Mouse (Mus musculus) left cerebral cortex, adult 8-10 months (tissue): ENCODE data around the gene Ldb3. TPM values are rescaled to one million over a fixed set of nuclear protein-coding genes. Genes with fewer than 3 reads are reported as not detected.

ENCODE experiments used
- total RNA-seq, 4 experiments: library from RNA; stranded (reverse); gene quantifications; 2 replicates each; pipeline ENCODE4 v1.2.4; 2022

The Ldb3 gene
- total RNA-seq, 4 experiments from 2014 or later: 4.8 to 5.4 (median 5.2) TPM

Other genes starting within 250 kb of the Ldb3 start
- gene Fam25c, start 233.2 kb downstream of the Ldb3 start, total RNA-seq: 1 to 10 TPM in 1 of 4 experiments, not detected in 3; 1.3 TPM
- gene Sncg, start 213.9 kb downstream of the Ldb3 start, total RNA-seq: 1 to 10 TPM; 5.4 to 7.2 (median 6.0) TPM
- gene Mmrn2, start 213.2 kb downstream of the Ldb3 start, total RNA-seq: 1 to 10 TPM; 4.9 to 7.3 (median 5.8) TPM
- gene Bmpr1a, start 85.3 kb downstream of the Ldb3 start, total RNA-seq: 10 to 100 TPM; 35.7 to 41.7 (median 40.4) TPM
- gene 9230112D13Rik, start 65.9 kb downstream of the Ldb3 start, total RNA-seq: not detected
- gene Opn4, start 11.5 kb upstream of the Ldb3 start, total RNA-seq: not detected
- gene Wapl, start 85.2 kb upstream of the Ldb3 start, total RNA-seq: 10 to 100 TPM; 45.1 to 50.1 (median 48.2) TPM
- gene Grid1, start 231.4 kb upstream of the Ldb3 start, total RNA-seq: 10 to 100 TPM; 50.4 to 57.7 (median 53.6) TPM